Mouse (Mus musculus) stomach, embryonic 14.5 days (tissue): ENCODE data around the gene Trim27. TPM values are rescaled to one million over a fixed set of nuclear protein-coding genes. Genes with fewer than 3 reads are reported as not detected.

Source experiments
- ATAC-seq: fragments of 200-750 bp; cut with Nextera tagmentation; 2 replicates; pipeline ENCODE4 v1.8.0; 2017; ENCODE audit warnings: low read depth, moderate TSS enrichment; ENCODE audit not compliant: insufficient number of reproducible peaks, insufficient read depth, low FRiP score
- H3K27ac ChIP-seq: fragments of 300-500 bp; sonication (generic); 2 replicates; pipeline ENCODE4 v1.5.1; 2014; ENCODE audit warnings: mild to moderate bottlenecking, low read length, moderate library complexity, mixed read lengths
- H3K27me3 ChIP-seq: fragments of 300-500 bp; sonication (generic); 2 replicates; pipeline ENCODE4 v1.6.1; 2014; ENCODE audit warnings: low read length, control low read depth, mixed read lengths; ENCODE audit not compliant: control insufficient read depth, insufficient read depth
- H3K36me3 ChIP-seq: fragments of 300-500 bp; sonication (generic); 2 replicates; pipeline ENCODE4 v1.6.1; 2014; ENCODE audit warnings: mild to moderate bottlenecking, control low read depth, low read length, moderate library complexity, mixed read lengths; ENCODE audit not compliant: control insufficient read depth, insufficient read depth
- H3K4me1 ChIP-seq: fragments of 300-500 bp; sonication (generic); 2 replicates; pipeline ENCODE4 v1.6.1; 2014; ENCODE audit warnings: low read length, control low read depth, mixed read lengths; ENCODE audit not compliant: control insufficient read depth, insufficient read depth
- H3K4me2 ChIP-seq: fragments of 300-500 bp; sonication (generic); replicated peaks from 2 replicates; pipeline ENCODE4 v1.6.1; 2014; ENCODE audit warnings: low read depth, low read length, control low read depth
- H3K4me3 ChIP-seq: fragments of 300-500 bp; sonication (generic); 2 replicates; pipeline ENCODE4 v1.5.1; 2014; ENCODE audit warnings: low read depth, low read length, control low read depth
- H3K9ac ChIP-seq: fragments of 300-500 bp; sonication (generic); replicated peaks from 2 replicates; pipeline ENCODE4 v1.6.1; 2014; ENCODE audit warnings: low read depth, mild to moderate bottlenecking, control low read depth, low read length, moderate library complexity, mixed read lengths
- H3K9me3 ChIP-seq: fragments of 300-500 bp; sonication (generic); 2 replicates; pipeline ENCODE4 v1.6.1; 2016; ENCODE audit warnings: low read depth, low read length, control low read depth; ENCODE audit not compliant: control insufficient read depth
- WGBS: fragments of 180-500 bp; shearing (Covaris S2); extraction: QIAGEN DNeasy Blood & Tissue Kit; methylation state at CpG from one replicate; pipeline ENCODE4 v1.1.7; 2014; 5-methylcytosine and 5-hydroxymethylcytosine counted together
- polyA plus RNA-seq: library from polyadenylated mRNA; unstranded; fragments of >200 nt; fragmentation: Nextera tagmentation; extraction: Ambion mirVana; gene quantifications from 2 replicates; pipeline ENCODE4 v1.2.1, GENCODE M21; 2014

The Trim27 gene
- polyA plus RNA-seq, 1 experiment from 2014 or later = 123 TPM

GRCm38 (mm10) chr13:21160657-21161590, 18.3 kb upstream of the Trim27 start:
- ATAC-seq = peak; percentile 87

DNA sequence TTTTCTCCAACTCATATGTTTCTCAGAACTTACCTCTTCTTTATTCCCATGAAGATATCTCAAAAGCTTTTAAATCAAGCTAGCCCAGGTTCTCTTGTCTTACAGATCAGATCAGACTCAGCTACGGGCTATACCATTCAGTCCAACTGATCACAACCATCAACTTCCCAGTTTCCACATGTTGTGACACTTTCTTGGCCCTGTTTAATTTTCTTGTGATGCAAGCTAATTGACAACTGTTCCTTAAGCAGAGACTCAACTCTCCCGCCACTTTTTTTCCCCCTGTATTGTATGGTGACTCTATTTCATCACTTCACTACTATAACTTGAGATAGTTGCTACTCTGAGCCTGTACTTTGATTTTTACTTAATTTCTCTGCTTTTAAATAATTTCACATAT, 17.7 kb upstream of the Trim27 start:
- H3K9me3 ChIP-seq = no peaks in the 10 kb centered on the region
- H3K4me1 ChIP-seq = no peaks in the 10 kb centered on the region
- peak overlapping the region; percentile 49; the same call in 1 of the 2 replicates for H3K4me3 ChIP-seq
- ATAC-seq = no peak
- H3K36me3 ChIP-seq = no peaks in the 10 kb centered on the region
- H3K27ac ChIP-seq = no peak overlapping the region
- WGBS = 42% methylated on average over 2 of the region's 2 CpGs
- no peak overlapping the region for H3K9ac ChIP-seq
- no peaks in the 10 kb centered on the region for H3K27me3 ChIP-seq
- H3K4me2 ChIP-seq = peak overlapping the region; percentile 22

More at GRCm38 (mm10) chr13:21160657-21161590, 18.3 kb upstream of the Trim27 start:
- H3K36me3 ChIP-seq = no peaks in the 10 kb centered on the region
- under 1% methylated on average over 32 of the region's 32 CpGs for WGBS
- H3K27me3 ChIP-seq = no peaks in the 10 kb centered on the region
- H3K4me2 ChIP-seq = peak overlapping the region; percentile 62
- H3K4me3 ChIP-seq = peak overlapping the region; percentile 49
- H3K9ac ChIP-seq = no peak overlapping the region
- no peaks in the 10 kb centered on the region for H3K4me1 ChIP-seq
- H3K27ac ChIP-seq = no peak overlapping the region
- no peaks in the 10 kb centered on the region for H3K9me3 ChIP-seq

DNA sequence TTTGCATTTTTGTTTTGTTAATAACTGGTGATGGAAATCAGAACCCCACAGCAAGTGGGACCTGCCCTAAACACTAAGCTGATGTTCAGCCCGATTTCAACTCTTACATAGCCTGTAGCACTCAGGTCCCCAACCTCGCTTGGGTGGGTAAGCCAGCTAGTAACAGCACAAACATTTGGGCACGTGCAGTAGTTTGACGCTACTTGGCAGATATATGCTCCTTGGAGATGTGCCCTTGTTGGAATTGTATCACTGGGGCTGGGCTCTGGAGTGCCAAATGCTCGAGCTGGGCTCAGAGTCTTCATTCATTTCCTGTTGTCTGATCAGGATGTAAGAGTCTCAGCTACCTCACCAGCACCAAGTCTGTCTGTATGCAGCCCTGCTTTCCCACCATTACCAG, 16.7 kb upstream of the Trim27 start:
- Histone ChIP-seq H3K9ac (no peak overlapping the region), H3K27me3 (no peaks in the 10 kb centered on the region), H3K36me3 (no peaks in the 10 kb centered on the region), H3K27ac (no peak overlapping the region), H3K4me1 (no peaks in the 10 kb centered on the region), H3K4me3 (no peak overlapping the region), H3K9me3 (no peaks in the 10 kb centered on the region), H3K4me2 (no peak overlapping the region)
- 55% methylated on average over 5 of the region's 5 CpGs for WGBS
- ATAC-seq = no peak

- ATAC-seq = peak; percentile 57; the same call in 1 of the 2 replicates
- H3K4me1 ChIP-seq = peaks cover 5% of the 10 kb centered on the region; the same call in 1 of the 2 replicates
These were observed 12.0 kb upstream of the Trim27 start for GRCm38 (mm10) chr13:21166936-21167909.

DNA sequence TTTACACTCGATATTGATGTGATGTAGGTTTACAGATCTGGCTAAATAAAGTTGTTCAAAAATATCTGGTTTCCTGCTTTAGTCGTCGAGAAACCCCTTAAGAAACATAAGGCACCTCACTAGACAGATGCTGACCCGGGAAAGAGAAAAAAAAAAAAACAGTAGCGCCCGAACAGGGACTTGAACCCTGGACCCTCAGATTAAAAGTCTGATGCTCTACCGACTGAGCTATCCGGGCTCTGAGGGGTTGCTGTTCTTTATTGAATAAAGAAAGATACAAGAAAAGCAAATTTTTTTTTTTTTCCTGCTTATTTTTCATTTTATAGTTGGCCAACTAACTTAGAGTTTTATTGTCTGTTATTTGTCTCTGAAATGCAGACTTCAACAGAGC, 11.3 kb upstream of the Trim27 start:
- peak overlapping the region; percentile 64 for H3K4me3 ChIP-seq
- H3K4me1 ChIP-seq = peaks cover 5% of the 10 kb centered on the region; the same call in 1 of the 2 replicates
- H3K9ac ChIP-seq = peak overlapping the region; percentile 25; the same call in 1 of the 2 replicates
- 0% methylated on average over 8 of the region's 8 CpGs for WGBS
- no peaks in the 10 kb centered on the region for H3K9me3 ChIP-seq
- ATAC-seq = 0 out of 2 replicates have a peak, but pooled peaks have one; percentile 24
- H3K4me2 ChIP-seq = peak overlapping the region; percentile 94
- no peaks in the 10 kb centered on the region for H3K27me3 ChIP-seq
- no peak overlapping the region for H3K27ac ChIP-seq
- H3K36me3 ChIP-seq = no peaks in the 10 kb centered on the region

More at GRCm38 (mm10) chr13:21166936-21167909, 12.0 kb upstream of the Trim27 start:
- Histone ChIP-seq H3K4me3 (peak overlapping the region; percentile 64), H3K36me3 (no peaks in the 10 kb centered on the region), H3K9me3 (no peaks in the 10 kb centered on the region), H3K27me3 (no peaks in the 10 kb centered on the region), H3K9ac (peak overlapping the region; percentile 42; the same call in 1 of the 2 replicates), H3K27ac (peak overlapping the region; percentile 72; the same call in 1 of the 2 replicates), H3K4me2 (peak overlapping the region; percentile 94)
- 1% methylated on average over 27 of the region's 27 CpGs for WGBS

- H3K9me3 ChIP-seq = no peaks in the 10 kb centered on the region
- peaks cover 5% of the 10 kb centered on the region; the same call in 1 of the 2 replicates for H3K4me1 ChIP-seq
- peak overlapping the region; percentile 64 for H3K4me3 ChIP-seq
- no peak for ATAC-seq
- H3K27ac ChIP-seq = peak overlapping the region; percentile 15; the same call in 1 of the 2 replicates
- 1% methylated on average over 16 of the region's 16 CpGs for WGBS
- H3K27me3 ChIP-seq = no peaks in the 10 kb centered on the region
- H3K4me2 ChIP-seq = peak overlapping the region; percentile 94
- H3K9ac ChIP-seq = peak overlapping the region; percentile 25; the same call in 1 of the 2 replicates
- H3K36me3 ChIP-seq = no peaks in the 10 kb centered on the region
These were observed 10.8 kb upstream of the Trim27 start for GRCm38 (mm10) chr13:21168371-21169011.

DNA sequence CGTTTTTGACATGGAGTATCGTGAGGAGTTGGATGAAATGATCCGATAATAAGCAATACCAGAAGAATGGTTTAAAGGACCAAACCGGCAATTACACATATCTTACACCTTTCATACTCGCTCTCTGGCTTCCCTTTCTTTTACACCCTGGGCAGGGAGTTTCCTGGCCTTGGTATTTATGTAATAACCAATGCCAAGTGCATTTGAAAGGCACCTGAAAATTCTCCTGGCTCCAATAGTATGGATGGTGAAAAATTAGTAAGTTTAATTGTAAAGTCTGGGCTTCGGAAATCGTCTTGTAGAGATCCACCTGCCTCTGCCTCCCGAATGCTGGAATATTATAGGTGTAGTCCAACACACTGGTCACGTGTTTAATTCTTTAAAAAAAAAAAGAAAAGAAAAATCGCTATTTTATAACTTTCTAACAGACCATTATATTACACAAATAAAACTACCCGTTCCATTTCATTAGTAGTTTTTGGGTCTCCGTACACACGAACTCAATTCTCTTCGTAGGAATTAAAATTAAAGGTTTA, 10.1 kb upstream of the Trim27 start:
- H3K36me3 ChIP-seq = no peaks in the 10 kb centered on the region
- no peak for ATAC-seq
- no peak overlapping the region for H3K27ac ChIP-seq
- peak overlapping the region; percentile 94 for H3K4me2 ChIP-seq
- H3K27me3 ChIP-seq = no peaks in the 10 kb centered on the region
- peak overlapping the region; percentile 64 for H3K4me3 ChIP-seq
- H3K9ac ChIP-seq = no peak overlapping the region
- H3K9me3 ChIP-seq = no peaks in the 10 kb centered on the region
- 3% methylated on average over 14 of the region's 14 CpGs for WGBS
- H3K4me1 ChIP-seq = peaks cover 5% of the 10 kb centered on the region; the same call in 1 of the 2 replicates
